Mouse (Mus musculus): ENCODE measurements around the gene Pdzd8. TPM values are rescaled to one million over a fixed set of nuclear protein-coding genes. Genes with fewer than 3 reads are reported as not detected.

The Pdzd8 gene
- polyA plus RNA-seq, 1 experiment from 2014 or later = 15.0 TPM

DNA sequence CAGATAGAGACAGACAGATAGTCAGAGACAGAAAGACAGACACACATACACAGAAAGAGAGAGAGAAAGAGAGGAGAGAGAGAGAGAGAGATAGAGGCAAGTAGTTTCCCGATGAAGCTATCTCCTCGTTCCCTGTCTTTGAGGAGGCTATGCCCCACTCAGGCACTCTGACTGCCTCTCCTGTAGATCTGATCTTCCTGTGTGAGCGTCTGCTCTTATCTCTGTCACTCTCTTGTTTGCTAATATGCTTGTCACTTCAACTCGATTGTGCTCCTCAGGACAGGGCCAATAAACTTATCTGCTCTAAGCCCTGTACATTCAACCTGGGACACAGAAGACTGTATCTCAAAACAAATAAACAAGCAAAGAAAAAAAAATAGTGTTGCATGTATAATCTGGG is 13.6 kb upstream of the Pdzd8 start:
- no peaks in the 10 kb centered on the region for H3K27me3 ChIP-seq (ENCODE audit: control insufficient read depth, insufficient read depth, low read length)
- no peaks in the 10 kb centered on the region for H3K36me3 ChIP-seq (ENCODE audit: control insufficient read depth, insufficient read depth, low read length)
- no peak overlapping the region for H3K4me2 ChIP-seq (ENCODE audit: low read length)
- DNase-seq (no peak), ATAC-seq (ENCODE audit: low FRiP score, low TSS enrichment) (no peak)
- WGBS = 81% methylated on average over 4 of the region's 4 CpGs
- no peak overlapping the region for H3K4me3 ChIP-seq (replicated peaks; ENCODE audit: low read depth, low read length)
- no peak overlapping the region for H3K27ac ChIP-seq (replicated peaks; ENCODE audit: low read depth, low read length)
- no peaks in the 10 kb centered on the region for H3K9me3 ChIP-seq (ENCODE audit: control insufficient read depth, low read length)
- no peak overlapping the region for H3K9ac ChIP-seq (replicated peaks; ENCODE audit: low read length)
- no peaks in the 10 kb centered on the region for H3K4me1 ChIP-seq (ENCODE audit: control insufficient read depth, insufficient read depth, low read length)

DNA sequence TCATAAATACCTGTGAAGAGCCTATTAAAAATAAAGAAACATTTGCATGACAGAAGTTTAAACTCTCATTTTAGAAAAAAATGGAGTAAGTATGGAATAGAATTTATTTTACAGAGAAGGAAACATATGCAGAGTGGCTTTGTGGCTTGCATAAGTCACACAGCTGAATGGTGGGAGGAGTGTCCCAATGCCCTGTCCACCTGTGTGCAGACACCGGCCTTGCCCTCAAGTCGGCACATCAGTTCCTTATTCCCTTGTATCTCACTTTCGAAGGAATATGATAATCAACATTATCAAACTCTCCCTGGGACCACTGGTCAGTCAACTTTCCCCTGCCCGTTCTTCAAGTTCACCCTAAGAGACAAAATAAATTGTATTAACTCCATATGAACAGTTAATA is 12.3 kb upstream of the Pdzd8 start:
- no peak overlapping the region for H3K4me3 ChIP-seq (replicated peaks; ENCODE audit: low read depth, low read length)
- no peaks in the 10 kb centered on the region for H3K27me3 ChIP-seq (ENCODE audit: control insufficient read depth, insufficient read depth, low read length)
- no peaks in the 10 kb centered on the region for H3K36me3 ChIP-seq (ENCODE audit: control insufficient read depth, insufficient read depth, low read length)
- no peak overlapping the region for H3K4me2 ChIP-seq (ENCODE audit: low read length)
- WGBS = 89% methylated on average over 4 of the region's 4 CpGs
- ATAC-seq (ENCODE audit: low FRiP score, low TSS enrichment) (no peak), DNase-seq (no peak)
- no peak overlapping the region for H3K27ac ChIP-seq (replicated peaks; ENCODE audit: low read depth, low read length)
- H3K4me1 ChIP-seq (ENCODE audit: control insufficient read depth, insufficient read depth, low read length) = no peaks in the 10 kb centered on the region
- H3K9me3 ChIP-seq (ENCODE audit: control insufficient read depth, low read length) = no peaks in the 10 kb centered on the region
- H3K9ac ChIP-seq (replicated peaks; ENCODE audit: low read length) = no peak overlapping the region

DNA sequence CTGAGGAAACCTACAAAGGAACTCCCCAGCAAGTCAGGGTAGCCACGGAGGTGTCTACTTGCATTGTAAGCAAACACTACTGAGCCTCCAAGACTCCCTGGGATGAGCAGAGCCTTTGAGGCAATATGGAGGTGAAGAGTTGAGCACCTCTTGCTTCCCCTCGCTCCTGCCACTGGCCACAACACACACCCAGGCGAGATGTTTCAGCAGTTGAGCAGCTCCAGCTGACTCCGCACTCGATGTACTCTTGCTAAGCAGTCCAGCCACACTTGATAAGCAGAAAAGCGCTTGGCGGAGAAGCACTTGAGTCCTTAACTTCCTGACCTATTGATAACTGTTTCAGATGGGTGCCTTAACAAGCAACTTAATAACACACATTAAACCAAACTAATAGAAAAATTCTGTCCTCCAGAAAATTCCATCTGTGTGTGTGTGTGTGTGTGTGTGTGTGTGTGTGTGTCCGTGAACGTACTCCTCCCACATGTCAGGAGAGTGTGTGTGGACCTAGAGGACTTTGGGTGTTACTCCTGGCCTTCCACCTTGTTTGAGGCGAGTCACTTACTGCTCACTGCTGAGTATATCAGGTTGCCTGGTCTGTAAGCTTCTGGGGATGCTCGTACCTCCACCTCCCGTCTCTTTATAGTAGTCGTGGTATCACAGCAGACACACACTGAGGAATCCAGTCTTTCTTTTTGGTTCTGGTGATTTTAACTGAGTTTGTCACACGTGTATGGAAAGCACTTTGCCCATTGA is 11.4 kb upstream of the Pdzd8 start:
- Histone ChIP-seq H3K9me3 (ENCODE audit: control insufficient read depth, low read length) (no peaks in the 10 kb centered on the region), H3K4me2 (ENCODE audit: low read length) (no peak overlapping the region), H3K4me3 (replicated peaks; ENCODE audit: low read depth, low read length) (no peak overlapping the region), H3K27ac (replicated peaks; ENCODE audit: low read depth, low read length) (no peak overlapping the region), H3K9ac (replicated peaks; ENCODE audit: low read length) (no peak overlapping the region), H3K36me3 (ENCODE audit: control insufficient read depth, insufficient read depth, low read length) (no peaks in the 10 kb centered on the region), H3K27me3 (ENCODE audit: control insufficient read depth, insufficient read depth, low read length) (no peaks in the 10 kb centered on the region), H3K4me1 (ENCODE audit: control insufficient read depth, insufficient read depth, low read length) (no peaks in the 10 kb centered on the region)
- no peak for DNase-seq
- ATAC-seq (ENCODE audit: low FRiP score, low TSS enrichment) = no peak
- WGBS = 84% methylated on average over 14 of the region's 14 CpGs

DNA sequence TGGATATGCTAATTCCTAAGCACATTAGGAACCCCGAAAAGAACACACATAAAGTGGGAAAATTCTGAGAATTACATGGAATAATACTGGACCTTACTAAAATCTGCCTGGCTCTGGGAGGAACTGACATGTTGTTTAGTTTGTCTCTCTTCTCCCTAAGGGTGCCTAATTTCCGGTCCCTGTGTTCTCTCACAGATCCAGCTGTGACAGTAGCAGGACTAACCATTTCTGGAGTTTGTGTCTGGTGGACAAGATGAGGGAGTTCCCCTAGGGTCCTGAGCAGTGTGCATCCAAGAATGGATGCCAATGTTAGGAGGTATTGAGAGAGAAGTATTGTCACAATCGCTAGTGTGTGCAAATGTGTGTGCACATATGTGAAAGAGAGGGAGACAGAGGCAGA is 10.8 kb upstream of the Pdzd8 start:
- Histone ChIP-seq H3K4me1 (ENCODE audit: control insufficient read depth, insufficient read depth, low read length) (no peaks in the 10 kb centered on the region), H3K27me3 (ENCODE audit: control insufficient read depth, insufficient read depth, low read length) (no peaks in the 10 kb centered on the region), H3K4me3 (replicated peaks; ENCODE audit: low read depth, low read length) (no peak overlapping the region), H3K27ac (replicated peaks; ENCODE audit: low read depth, low read length) (no peak overlapping the region), H3K9ac (replicated peaks; ENCODE audit: low read length) (no peak overlapping the region), H3K9me3 (ENCODE audit: control insufficient read depth, low read length) (no peaks in the 10 kb centered on the region), H3K4me2 (ENCODE audit: low read length) (no peak overlapping the region), H3K36me3 (ENCODE audit: control insufficient read depth, insufficient read depth, low read length) (no peaks in the 10 kb centered on the region)
- ATAC-seq (ENCODE audit: low FRiP score, low TSS enrichment) = no peak
- DNase-seq = no peak
- 89% methylated on average over 3 of the region's 3 CpGs for WGBS

DNA sequence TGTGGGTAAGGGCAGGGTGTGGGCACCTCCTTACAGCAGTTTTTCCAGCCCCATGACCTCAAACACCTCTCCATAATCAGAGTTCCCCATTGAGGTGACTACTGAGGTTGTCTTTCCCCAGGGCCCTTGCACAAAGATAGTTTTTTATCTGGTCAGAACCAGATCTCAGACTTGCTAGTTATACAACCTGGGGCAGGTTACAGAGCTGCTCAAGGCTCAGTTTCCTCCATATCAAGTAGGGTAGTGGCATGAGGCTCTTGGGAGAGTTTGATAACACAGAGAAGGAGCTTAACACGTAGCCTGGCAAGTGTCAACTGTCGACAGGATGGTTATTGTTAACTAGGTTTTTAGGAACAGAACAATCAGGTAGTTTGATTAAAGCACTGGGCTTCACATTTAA is 9.3 kb upstream of the Pdzd8 start:
- 69% methylated on average over 2 of the region's 2 CpGs for WGBS
- no peaks in the 10 kb centered on the region for H3K4me1 ChIP-seq (ENCODE audit: control insufficient read depth, insufficient read depth, low read length)
- no peak overlapping the region for H3K4me2 ChIP-seq (ENCODE audit: low read length)
- H3K27me3 ChIP-seq (ENCODE audit: control insufficient read depth, insufficient read depth, low read length) = no peaks in the 10 kb centered on the region
- no peak overlapping the region for H3K27ac ChIP-seq (replicated peaks; ENCODE audit: low read depth, low read length)
- H3K9me3 ChIP-seq (ENCODE audit: control insufficient read depth, low read length) = no peaks in the 10 kb centered on the region
- H3K4me3 ChIP-seq (replicated peaks; ENCODE audit: low read depth, low read length) = no peak overlapping the region
- no peak for DNase-seq
- H3K36me3 ChIP-seq (ENCODE audit: control insufficient read depth, insufficient read depth, low read length) = no peaks in the 10 kb centered on the region
- no peak overlapping the region for H3K9ac ChIP-seq (replicated peaks; ENCODE audit: low read length)
- no peak for ATAC-seq (ENCODE audit: low FRiP score, low TSS enrichment)

DNA sequence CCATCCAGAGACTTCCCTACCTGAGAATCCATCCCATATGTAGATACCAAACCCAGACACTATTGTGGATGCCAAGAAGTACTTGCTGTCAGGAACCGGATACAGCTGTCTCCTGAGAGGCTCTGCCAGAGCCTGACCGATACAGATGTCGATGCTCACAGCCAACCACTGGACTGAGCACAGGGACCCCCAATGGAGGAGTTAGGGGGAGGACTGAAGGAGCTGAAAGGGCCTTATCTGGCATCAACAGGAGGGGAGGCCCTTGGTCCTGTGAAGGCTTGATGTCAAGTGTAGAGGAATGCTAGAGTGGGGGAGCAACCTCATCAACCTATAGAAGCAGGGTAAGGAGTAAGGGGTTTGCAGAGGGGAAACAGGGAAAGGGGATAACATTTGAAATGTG is 7.2 kb upstream of the Pdzd8 start:
- Histone ChIP-seq H3K4me1 (ENCODE audit: control insufficient read depth, insufficient read depth, low read length) (no peaks in the 10 kb centered on the region), H3K9ac (replicated peaks; ENCODE audit: low read length) (no peak overlapping the region), H3K4me3 (replicated peaks; ENCODE audit: low read depth, low read length) (no peak overlapping the region), H3K27me3 (ENCODE audit: control insufficient read depth, insufficient read depth, low read length) (no peaks in the 10 kb centered on the region), H3K36me3 (ENCODE audit: control insufficient read depth, insufficient read depth, low read length) (no peaks in the 10 kb centered on the region), H3K27ac (replicated peaks; ENCODE audit: low read depth, low read length) (no peak overlapping the region), H3K9me3 (ENCODE audit: control insufficient read depth, low read length) (no peaks in the 10 kb centered on the region), H3K4me2 (ENCODE audit: low read length) (no peak overlapping the region)
- ATAC-seq (ENCODE audit: low FRiP score, low TSS enrichment) (no peak), DNase-seq (no peak)
- 74% methylated on average over 3 of the region's 3 CpGs for WGBS

DNA sequence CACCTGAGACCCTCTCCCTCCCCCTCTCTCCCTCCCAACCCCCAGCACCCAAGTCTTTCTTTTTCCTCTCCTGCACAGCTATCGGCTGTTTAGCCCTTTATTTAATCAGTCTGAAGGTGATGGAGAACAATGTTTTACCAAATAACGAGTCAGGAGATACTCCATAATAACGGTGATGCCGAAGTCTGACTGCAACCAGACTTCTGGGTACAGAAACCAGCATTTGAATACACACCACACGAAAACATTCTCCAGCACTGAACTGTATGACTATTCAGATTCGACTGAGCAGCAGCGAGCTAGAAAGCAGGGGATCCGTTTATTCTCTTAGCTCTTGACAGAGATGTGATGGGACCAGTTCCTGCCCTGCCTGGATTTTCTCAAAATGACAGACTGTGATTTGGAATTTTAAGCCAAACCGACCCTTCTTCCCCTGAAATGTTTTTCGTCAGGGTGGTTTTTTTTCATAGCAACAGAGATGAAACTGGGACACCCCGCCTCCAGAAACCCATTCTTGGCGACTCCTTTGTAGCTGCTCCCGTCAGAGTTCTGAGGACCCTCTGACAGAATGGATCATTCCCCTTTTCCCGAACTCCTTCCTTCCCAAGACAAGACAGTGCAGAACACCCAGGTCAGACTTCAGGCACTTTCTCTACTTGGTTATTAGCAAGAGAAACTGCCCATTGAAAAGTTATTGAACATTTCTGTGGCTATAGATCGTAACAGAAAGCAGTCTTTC is 5.7 kb upstream of the Pdzd8 start:
- Histone ChIP-seq H3K9ac (replicated peaks; ENCODE audit: low read length) (no peak overlapping the region), H3K27ac (replicated peaks; ENCODE audit: low read depth, low read length) (no peak overlapping the region), H3K9me3 (ENCODE audit: control insufficient read depth, low read length) (no peaks in the 10 kb centered on the region), H3K4me3 (replicated peaks; ENCODE audit: low read depth, low read length) (no peak overlapping the region), H3K4me1 (ENCODE audit: control insufficient read depth, insufficient read depth, low read length) (no peaks in the 10 kb centered on the region), H3K4me2 (ENCODE audit: low read length) (no peak overlapping the region), H3K27me3 (ENCODE audit: control insufficient read depth, insufficient read depth, low read length) (no peaks in the 10 kb centered on the region), H3K36me3 (ENCODE audit: control insufficient read depth, insufficient read depth, low read length) (no peaks in the 10 kb centered on the region)
- DNase-seq (no peak), ATAC-seq (ENCODE audit: low FRiP score, low TSS enrichment) (no peak)
- WGBS = 72% methylated on average over 15 of the region's 15 CpGs

DNA sequence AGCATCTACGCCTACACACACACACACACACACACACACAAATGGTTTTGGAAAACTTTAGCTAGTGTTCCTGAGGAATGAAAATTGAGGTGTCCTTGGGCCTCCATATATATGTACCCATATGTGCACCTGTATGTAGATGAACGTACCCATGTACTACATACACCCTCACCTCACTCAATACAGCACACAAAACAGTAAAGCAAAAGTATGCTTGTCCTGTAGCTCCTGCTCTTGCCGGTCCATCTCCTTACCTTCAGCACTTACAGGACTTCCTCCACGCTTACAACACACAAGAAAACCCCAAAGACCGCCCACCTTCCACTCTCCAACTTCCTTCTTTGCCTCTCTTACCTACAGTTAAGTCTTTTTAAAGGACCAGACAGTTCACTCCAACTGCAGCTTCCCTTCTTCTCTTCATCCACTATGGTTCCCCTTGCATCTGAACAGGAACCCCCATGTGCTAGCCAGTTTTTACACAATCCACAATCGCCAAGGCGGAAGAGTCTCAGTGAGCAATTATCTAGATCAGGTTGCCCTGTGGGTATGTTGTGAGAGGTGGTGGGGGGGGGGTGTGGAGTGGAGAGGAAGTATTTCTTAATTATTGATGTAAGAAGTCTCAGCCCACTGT is 4.8 kb upstream of the Pdzd8 start:
- ATAC-seq (ENCODE audit: low FRiP score, low TSS enrichment) (no peak), DNase-seq (no peak)
- H3K4me3 ChIP-seq (replicated peaks; ENCODE audit: low read depth, low read length) = no peak overlapping the region
- 82% methylated on average over 7 of the region's 7 CpGs for WGBS
- no peaks in the 10 kb centered on the region for H3K27me3 ChIP-seq (ENCODE audit: control insufficient read depth, insufficient read depth, low read length)
- H3K27ac ChIP-seq (replicated peaks; ENCODE audit: low read depth, low read length) = no peak overlapping the region
- no peak overlapping the region for H3K4me2 ChIP-seq (ENCODE audit: low read length)
- H3K9me3 ChIP-seq (ENCODE audit: control insufficient read depth, low read length) = no peaks in the 10 kb centered on the region
- H3K9ac ChIP-seq (replicated peaks; ENCODE audit: low read length) = no peak overlapping the region
- H3K4me1 ChIP-seq (ENCODE audit: control insufficient read depth, insufficient read depth, low read length) = no peaks in the 10 kb centered on the region
- H3K36me3 ChIP-seq (ENCODE audit: control insufficient read depth, insufficient read depth, low read length) = no peaks in the 10 kb centered on the region
